In genomic region chr3:101588299-101588698, GRCm38 (mm10) we compare ENCODE assay signal across 11 mouse cellular contexts.
"Had no signal": no experiment of that assay in that cellular context is flagged by ENCODE, and none has a peak within 500 bp of the region (broad histone marks: within the 10 kb centered on the region; RNA-seq: fewer than 3 reads in every experiment).

No protein-coding gene starts in this region.

- H3K4me3 ChIP-seq: limb, embryonic 12.5 days; liver, embryonic 13.5 days; midbrain, embryonic 13.5 days; neural tube, embryonic 15.5 days; stomach, embryonic 15.5 days had no signal

- H3K4me1 ChIP-seq: liver, embryonic 13.5 days; stomach, embryonic 15.5 days had no signal

- H3K27ac ChIP-seq: limb, embryonic 12.5 days; liver, embryonic 13.5 days; midbrain, embryonic 13.5 days; neural tube, embryonic 15.5 days; stomach, embryonic 15.5 days had no signal

- H3K9ac ChIP-seq: limb, embryonic 12.5 days; liver, embryonic 13.5 days; liver, postnatal 0 days; midbrain, embryonic 13.5 days; neural tube, embryonic 15.5 days; stomach, embryonic 15.5 days had no signal

- H3K9me3 ChIP-seq: limb, embryonic 12.5 days; liver, embryonic 13.5 days; midbrain, embryonic 13.5 days; neural tube, embryonic 15.5 days; stomach, embryonic 15.5 days had no signal

- DNase-seq: liver; liver, embryonic 13.5 days; liver, postnatal 0 days; lung, postnatal 36 days; right cerebral cortex, postnatal 14 days; thymus, adult 2 months; thymus, postnatal 25 days had no signal

- ATAC-seq: liver, postnatal 0 days; midbrain, embryonic 13.5 days had no signal

- H3K27me3 ChIP-seq: limb, embryonic 12.5 days; liver, embryonic 13.5 days; neural tube, embryonic 15.5 days; stomach, embryonic 15.5 days had no signal

- H3K4me2 ChIP-seq: limb, embryonic 12.5 days; liver, embryonic 13.5 days; midbrain, embryonic 13.5 days; neural tube, embryonic 15.5 days; stomach, embryonic 15.5 days had no signal
